Mouse (Mus musculus): ENCODE data around the gene Fdx1. TPM values are rescaled to one million over a fixed set of nuclear protein-coding genes. Genes with fewer than 3 reads are reported as not detected.
A peak's percentile ranks its signal among the peaks of the same experiment; 100 is the strongest.

Gene Fdx1
- polyA plus RNA-seq (2014; fragmentation: Nextera tagmentation; extraction: Ambion mirVana), result 53.0 and 55.3 TPM in 2 replicates

DNA sequence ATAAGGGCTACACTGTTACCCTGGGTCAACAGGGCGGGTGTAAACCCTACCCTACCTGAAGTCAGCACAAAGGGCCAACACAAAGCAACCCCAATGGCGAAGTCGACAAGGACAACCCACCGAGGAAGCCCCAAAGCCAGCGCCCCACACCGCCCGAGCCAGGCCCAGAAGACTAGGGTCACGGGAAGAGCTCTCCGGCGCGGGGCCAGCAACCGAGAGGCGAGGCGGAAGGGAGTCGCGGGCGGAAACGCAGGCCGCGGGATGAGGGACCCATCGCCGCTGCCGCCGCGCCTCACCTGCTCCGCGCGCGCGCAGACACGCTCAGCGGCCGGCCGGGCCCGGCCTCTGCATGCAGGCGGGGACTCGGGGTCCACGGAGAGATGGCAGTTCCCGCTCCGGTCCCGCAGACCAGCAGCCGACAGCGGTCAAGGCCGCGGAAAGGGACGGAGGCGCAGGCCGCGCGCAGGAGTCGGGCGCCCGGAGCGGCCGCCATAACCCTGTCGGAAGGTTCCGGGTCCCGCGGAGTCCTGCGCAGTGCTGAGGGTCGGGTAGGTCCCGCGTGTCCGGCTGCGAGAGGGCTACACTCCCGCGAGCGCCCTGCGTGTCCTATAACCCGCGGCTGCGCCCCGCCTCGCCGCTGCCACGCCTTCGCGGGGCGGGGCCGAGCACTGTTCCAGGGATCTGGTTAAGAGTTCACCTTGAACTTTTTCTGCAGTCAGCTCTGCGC is at the start of gene Fdx1:
Gene Fdx1 (minus strand): TSS at position 582 of the 727 bp plus-strand sequence.
- Histone ChIP-seq H3K4me3 (ENCODE audit: low read depth, low read length) (peak within 1 kb of the TSS; percentile 71), H3K9me3 (ENCODE audit: control insufficient read depth, low read length) (no peaks in the 10 kb centered on the region), H3K27ac (ENCODE audit: low read depth, low read length) (peak within 1 kb of the TSS; percentile 24), H3K4me1 (replicated peaks; ENCODE audit: control insufficient read depth, insufficient read depth, low read length) (no peaks in the 10 kb centered on the region), H3K36me3 (ENCODE audit: control insufficient read depth, insufficient read depth, low read length) (no peaks in the 10 kb centered on the region), H3K9ac (ENCODE audit: low read depth, low read length) (peak within 1 kb of the TSS; percentile 84), H3K4me2 (replicated peaks; ENCODE audit: low read depth, low read length) (peak within 1 kb of the TSS; percentile 60), H3K27me3 (ENCODE audit: control insufficient read depth, insufficient read depth, low read length) (no peaks in the 10 kb centered on the region)
- ATAC-seq (ENCODE audit: low FRiP score) (peak; percentile 93), DNase-seq (ENCODE audit: low spot score) (peak; percentile 76)
- WGBS, result under 1% methylated on average over 61 of the region's 81 CpGs

DNA sequence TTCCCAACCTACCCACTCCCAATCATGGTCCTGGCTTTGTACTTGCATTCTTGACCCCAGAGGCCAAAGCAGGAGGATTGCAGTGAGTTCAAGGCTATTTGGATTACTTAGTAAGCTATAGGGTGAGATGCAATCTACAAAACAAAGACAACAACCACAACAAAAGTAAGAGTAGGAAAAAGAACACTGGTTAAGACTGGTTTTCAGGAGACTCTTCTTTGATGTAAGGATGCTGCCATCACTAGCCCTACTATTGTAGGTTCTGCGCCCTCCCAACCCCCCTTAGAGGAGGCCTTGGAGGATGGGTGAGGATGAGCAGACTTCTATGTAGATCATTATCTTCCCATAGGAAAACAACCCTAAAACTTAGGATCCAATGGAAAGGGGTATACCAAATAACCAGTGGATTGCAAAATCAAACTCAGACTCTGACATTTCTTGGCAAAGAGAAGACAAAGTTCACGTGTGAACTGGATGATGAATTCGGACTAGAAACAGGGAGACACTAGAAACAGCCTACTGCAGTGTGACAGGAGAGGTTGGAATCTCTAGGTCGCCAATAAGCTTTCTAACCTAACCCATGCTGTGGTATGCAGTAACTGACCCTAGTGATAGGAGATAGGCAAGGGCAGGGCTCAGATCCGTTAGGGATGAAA is 49.6 kb upstream of the Fdx1 start:
- Histone ChIP-seq H3K9me3 (ENCODE audit: control insufficient read depth, low read length) (no peaks in the 10 kb centered on the region), H3K36me3 (ENCODE audit: control insufficient read depth, insufficient read depth, low read length) (no peaks in the 10 kb centered on the region), H3K4me2 (replicated peaks; ENCODE audit: low read depth, low read length) (no peak overlapping the region), H3K9ac (ENCODE audit: low read depth, low read length) (no peak overlapping the region), H3K27ac (ENCODE audit: low read depth, low read length) (no peak overlapping the region), H3K4me1 (replicated peaks; ENCODE audit: control insufficient read depth, insufficient read depth, low read length) (no peaks in the 10 kb centered on the region), H3K27me3 (ENCODE audit: control insufficient read depth, insufficient read depth, low read length) (no peaks in the 10 kb centered on the region), H3K4me3 (ENCODE audit: low read depth, low read length) (no peak overlapping the region)
- WGBS, result 84% methylated on average over 5 of the region's 5 CpGs
- DNase-seq (ENCODE audit: low spot score) (no peak), ATAC-seq (ENCODE audit: low FRiP score) (no peak)

DNA sequence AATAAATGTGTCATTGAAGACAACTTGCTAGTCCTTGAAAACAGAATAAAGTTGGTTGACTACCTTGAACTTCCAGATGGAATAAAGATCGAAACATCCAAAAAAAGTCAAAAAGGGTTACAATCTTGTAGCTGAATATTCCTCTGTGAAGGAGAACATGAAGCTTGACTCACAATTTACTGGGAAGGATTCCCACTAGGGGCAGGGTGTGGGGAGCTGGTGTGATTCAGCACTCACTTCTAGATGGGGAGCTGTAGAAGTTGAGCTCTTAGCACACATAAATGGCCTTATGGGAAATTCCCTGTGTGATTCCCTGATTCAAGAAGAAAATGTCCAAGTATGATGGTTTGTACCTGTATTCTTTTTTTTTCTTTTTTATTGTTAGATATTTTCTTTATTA is 49.0 kb upstream of the Fdx1 start:
- no peak overlapping the region for H3K9ac ChIP-seq (ENCODE audit: low read depth, low read length)
- no peak overlapping the region for H3K27ac ChIP-seq (ENCODE audit: low read depth, low read length)
- no peak overlapping the region for H3K4me2 ChIP-seq (replicated peaks; ENCODE audit: low read depth, low read length)
- H3K4me1 ChIP-seq (replicated peaks; ENCODE audit: control insufficient read depth, insufficient read depth, low read length), result no peaks in the 10 kb centered on the region
- no peak for ATAC-seq (ENCODE audit: low FRiP score)
- WGBS, result 100% methylated on average over 1 of the region's 1 CpGs
- no peak for DNase-seq (ENCODE audit: low spot score)
- no peak overlapping the region for H3K4me3 ChIP-seq (ENCODE audit: low read depth, low read length)
- H3K36me3 ChIP-seq (ENCODE audit: control insufficient read depth, insufficient read depth, low read length), result no peaks in the 10 kb centered on the region
- no peaks in the 10 kb centered on the region for H3K27me3 ChIP-seq (ENCODE audit: control insufficient read depth, insufficient read depth, low read length)
- no peaks in the 10 kb centered on the region for H3K9me3 ChIP-seq (ENCODE audit: control insufficient read depth, low read length)

DNA sequence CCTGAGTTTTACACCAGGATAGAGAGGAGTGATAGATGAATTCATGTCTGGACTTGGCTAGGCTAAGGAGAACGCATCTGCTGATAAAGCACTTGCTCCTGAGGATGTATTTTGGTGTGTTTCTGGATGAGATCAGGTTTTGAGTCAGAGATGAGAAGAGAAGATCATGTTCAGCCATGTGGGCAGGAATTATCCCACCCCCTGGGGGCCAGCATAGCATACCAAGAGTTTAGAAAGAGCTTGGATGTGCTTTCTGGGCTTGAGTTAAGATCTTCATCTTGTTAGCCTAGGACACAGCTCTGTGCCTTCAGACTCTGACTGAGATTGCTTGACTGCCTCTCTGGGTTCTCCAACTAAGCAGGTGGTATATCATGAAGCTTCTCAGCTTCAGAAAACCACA is 45.2 kb upstream of the Fdx1 start:
- Histone ChIP-seq H3K4me2 (replicated peaks; ENCODE audit: low read depth, low read length) (no peak overlapping the region), H3K36me3 (ENCODE audit: control insufficient read depth, insufficient read depth, low read length) (no peaks in the 10 kb centered on the region), H3K27me3 (ENCODE audit: control insufficient read depth, insufficient read depth, low read length) (no peaks in the 10 kb centered on the region), H3K9ac (ENCODE audit: low read depth, low read length) (no peak overlapping the region), H3K4me3 (ENCODE audit: low read depth, low read length) (no peak overlapping the region), H3K9me3 (ENCODE audit: control insufficient read depth, low read length) (no peaks in the 10 kb centered on the region), H3K4me1 (replicated peaks; ENCODE audit: control insufficient read depth, insufficient read depth, low read length) (no peaks in the 10 kb centered on the region), H3K27ac (ENCODE audit: low read depth, low read length) (no peak overlapping the region)
- ATAC-seq (ENCODE audit: low FRiP score) (no peak), DNase-seq (ENCODE audit: low spot score) (no peak)
- 87% methylated on average over 1 of the region's 1 CpGs for WGBS

DNA sequence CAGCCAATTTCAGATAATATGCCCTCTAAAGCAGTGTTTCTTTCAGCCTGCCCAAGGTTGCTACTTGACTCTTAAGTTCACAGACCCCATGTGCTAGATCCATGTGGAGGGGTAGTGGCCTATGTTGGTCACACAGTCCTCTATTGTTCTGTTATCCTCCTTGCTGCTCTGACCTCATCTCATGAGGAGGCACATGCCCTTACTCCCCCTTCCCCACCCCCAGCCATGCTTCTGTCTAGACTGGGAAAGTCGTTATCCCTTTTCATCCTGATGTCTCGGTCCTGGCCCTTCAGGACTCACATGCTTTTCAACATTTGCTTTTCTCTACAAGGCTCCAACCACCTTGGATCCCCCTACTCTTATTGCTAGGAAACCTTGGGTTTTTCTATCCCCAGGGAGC is 44.0 kb upstream of the Fdx1 start:
- H3K9ac ChIP-seq (ENCODE audit: low read depth, low read length), result no peak overlapping the region
- H3K4me1 ChIP-seq (replicated peaks; ENCODE audit: control insufficient read depth, insufficient read depth, low read length), result no peaks in the 10 kb centered on the region
- H3K4me3 ChIP-seq (ENCODE audit: low read depth, low read length), result no peak overlapping the region
- ATAC-seq (ENCODE audit: low FRiP score) (no peak), DNase-seq (ENCODE audit: low spot score) (no peak)
- H3K9me3 ChIP-seq (ENCODE audit: control insufficient read depth, low read length), result no peaks in the 10 kb centered on the region
- no peaks in the 10 kb centered on the region for H3K36me3 ChIP-seq (ENCODE audit: control insufficient read depth, insufficient read depth, low read length)
- H3K4me2 ChIP-seq (replicated peaks; ENCODE audit: low read depth, low read length), result no peak overlapping the region
- no peak overlapping the region for H3K27ac ChIP-seq (ENCODE audit: low read depth, low read length)
- 26% methylated on average over 2 of the region's 2 CpGs for WGBS
- no peaks in the 10 kb centered on the region for H3K27me3 ChIP-seq (ENCODE audit: control insufficient read depth, insufficient read depth, low read length)

DNA sequence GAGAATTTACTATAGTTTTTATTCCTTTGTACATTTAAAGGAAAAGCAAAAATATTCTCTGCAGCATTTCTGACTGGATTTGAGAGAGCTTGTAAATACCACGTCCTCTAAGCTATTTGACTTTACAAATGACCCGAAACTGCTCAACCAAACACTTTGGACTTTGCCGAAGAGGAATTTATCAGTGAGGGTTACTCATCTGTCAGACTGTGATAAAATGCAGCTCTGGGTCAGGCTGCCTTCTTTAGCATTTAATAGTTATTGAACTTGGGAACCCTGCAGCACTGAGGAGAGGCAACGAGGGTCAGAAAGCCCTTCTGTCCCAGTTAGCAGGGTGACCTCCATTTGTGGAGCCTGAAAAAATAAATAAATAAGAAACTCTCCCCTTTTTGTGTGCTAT is 40.1 kb upstream of the Fdx1 start:
- H3K36me3 ChIP-seq (ENCODE audit: control insufficient read depth, insufficient read depth, low read length), result no peaks in the 10 kb centered on the region
- H3K27ac ChIP-seq (ENCODE audit: low read depth, low read length), result no peak overlapping the region
- no peaks in the 10 kb centered on the region for H3K9me3 ChIP-seq (ENCODE audit: control insufficient read depth, low read length)
- DNase-seq (ENCODE audit: low spot score), result no peak
- H3K4me1 ChIP-seq (replicated peaks; ENCODE audit: control insufficient read depth, insufficient read depth, low read length), result no peaks in the 10 kb centered on the region
- H3K27me3 ChIP-seq (ENCODE audit: control insufficient read depth, insufficient read depth, low read length), result no peaks in the 10 kb centered on the region
- no peak for ATAC-seq (ENCODE audit: low FRiP score)
- no peak overlapping the region for H3K4me2 ChIP-seq (replicated peaks; ENCODE audit: low read depth, low read length)
- WGBS, result 73% methylated on average over 4 of the region's 4 CpGs
- no peak overlapping the region for H3K9ac ChIP-seq (ENCODE audit: low read depth, low read length)
- H3K4me3 ChIP-seq (ENCODE audit: low read depth, low read length), result no peak overlapping the region

DNA sequence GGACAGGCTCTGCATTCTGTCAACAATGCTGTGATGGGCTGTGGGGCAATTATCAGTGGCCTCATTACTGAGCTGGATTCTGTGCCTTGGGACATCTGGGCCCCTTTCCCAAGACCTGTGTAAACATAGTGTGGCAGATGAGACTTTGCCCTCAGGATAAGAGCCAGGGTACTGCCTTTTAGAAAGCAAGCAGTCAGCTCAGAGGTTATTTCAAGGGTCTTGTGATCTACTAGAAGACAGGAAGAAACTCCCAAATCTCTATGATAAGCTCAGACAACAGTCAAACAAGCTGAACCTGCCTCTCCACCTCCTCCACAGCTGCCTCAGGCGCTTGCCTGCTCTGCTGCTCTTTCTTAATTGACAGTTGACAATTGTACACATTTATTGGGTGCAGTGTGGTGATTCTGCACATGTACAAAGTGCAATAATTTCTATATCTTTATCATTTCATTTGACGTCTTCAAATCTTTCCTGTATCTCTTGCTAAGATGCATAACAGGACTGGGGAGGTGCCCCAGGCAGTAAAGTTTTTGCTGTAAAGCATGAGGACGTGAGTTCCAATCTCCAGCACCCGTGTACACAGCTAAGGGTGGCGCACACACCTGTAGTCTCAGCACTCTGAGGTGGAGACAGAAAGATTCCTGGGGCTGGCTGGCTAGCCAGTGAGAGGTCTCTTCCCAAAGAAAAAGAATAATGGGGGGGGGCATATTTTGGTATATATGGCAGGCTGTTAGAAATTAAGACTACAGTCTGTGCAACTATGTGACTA is 32.2 kb upstream of the Fdx1 start:
- H3K4me2 ChIP-seq (replicated peaks; ENCODE audit: low read depth, low read length), result no peak overlapping the region
- DNase-seq (ENCODE audit: low spot score) (peak; percentile 25), ATAC-seq (ENCODE audit: low FRiP score) (no peak)
- no peaks in the 10 kb centered on the region for H3K36me3 ChIP-seq (ENCODE audit: control insufficient read depth, insufficient read depth, low read length)
- H3K4me3 ChIP-seq (ENCODE audit: low read depth, low read length), result no peak overlapping the region
- H3K9ac ChIP-seq (ENCODE audit: low read depth, low read length), result no peak overlapping the region
- no peaks in the 10 kb centered on the region for H3K9me3 ChIP-seq (ENCODE audit: control insufficient read depth, low read length)
- WGBS, result 84% methylated on average over 5 of the region's 5 CpGs
- no peaks in the 10 kb centered on the region for H3K27me3 ChIP-seq (ENCODE audit: control insufficient read depth, insufficient read depth, low read length)
- H3K27ac ChIP-seq (ENCODE audit: low read depth, low read length), result no peak overlapping the region
- no peaks in the 10 kb centered on the region for H3K4me1 ChIP-seq (replicated peaks; ENCODE audit: control insufficient read depth, insufficient read depth, low read length)

DNA sequence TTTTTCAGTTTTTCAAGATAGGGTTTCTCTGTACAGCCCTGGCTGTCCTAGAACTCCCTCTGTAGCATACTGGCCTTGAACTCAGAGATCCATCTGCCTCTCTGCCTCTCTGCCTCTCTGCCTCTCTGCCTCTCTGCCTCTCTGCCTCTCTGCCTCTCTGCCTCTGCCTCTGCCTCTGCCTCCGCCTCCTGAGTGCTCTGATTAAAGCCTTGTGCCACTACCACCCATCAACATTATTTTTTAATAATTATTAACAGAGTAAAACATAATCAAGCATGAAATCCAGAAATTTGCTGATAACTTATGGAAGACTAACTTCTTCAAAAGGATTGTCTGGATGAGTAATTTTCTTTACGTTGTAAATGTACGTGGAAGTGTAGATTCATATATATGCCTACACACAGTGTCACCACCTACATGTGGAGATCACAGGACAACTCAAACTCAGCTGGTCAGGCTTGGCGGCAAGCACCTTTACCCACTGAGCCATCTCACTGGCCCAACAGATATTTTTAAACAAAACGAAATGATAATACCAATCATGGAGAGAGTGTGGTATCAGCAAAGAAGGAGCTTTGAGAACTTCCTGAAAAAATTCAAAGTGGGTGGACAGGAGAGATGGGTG is 31.4 kb upstream of the Fdx1 start:
- H3K4me2 ChIP-seq (replicated peaks; ENCODE audit: low read depth, low read length), result no peak overlapping the region

More for the DNA sequence above, 31.4 kb upstream of the Fdx1 start:
- Histone ChIP-seq H3K4me1 (replicated peaks; ENCODE audit: control insufficient read depth, insufficient read depth, low read length) (no peaks in the 10 kb centered on the region), H3K27me3 (ENCODE audit: control insufficient read depth, insufficient read depth, low read length) (no peaks in the 10 kb centered on the region), H3K27ac (ENCODE audit: low read depth, low read length) (no peak overlapping the region), H3K4me3 (ENCODE audit: low read depth, low read length) (no peak overlapping the region), H3K9me3 (ENCODE audit: control insufficient read depth, low read length) (no peaks in the 10 kb centered on the region), H3K36me3 (ENCODE audit: control insufficient read depth, insufficient read depth, low read length) (no peaks in the 10 kb centered on the region), H3K9ac (ENCODE audit: low read depth, low read length) (no peak overlapping the region)
- WGBS, result 83% methylated on average over 5 of the region's 5 CpGs
- DNase-seq (ENCODE audit: low spot score) (no peak), ATAC-seq (ENCODE audit: low FRiP score) (no peak)
